Mouse (Mus musculus): ENCODE measurements around the gene Ikzf1.

GRCm38 (mm10) chr11:11715963-11716691 is 31.3 kb downstream of the Ikzf1 start:
- no peak for TF ChIP-seq POLR2A (IDR thresholded peaks at IDR 0.05; ENCODE audit: control insufficient read depth, low read depth, low read length)
- no peak for TF ChIP-seq CTCF (IDR thresholded peaks at IDR 0.05; ENCODE audit: control insufficient read depth, insufficient read depth, insufficient replicate concordance, low read depth, low read length)

Measured in testis, adult 2 months (tissue).